ENCODE assay signal across 20 mouse cellular contexts in genomic region chr17:16839152-16839551, GRCm38 (mm10).
"Had no signal": no experiment of that assay in that cellular context is flagged by ENCODE, and none has a peak within 500 bp of the region (broad histone marks: within the 10 kb centered on the region; RNA-seq: fewer than 3 reads in every experiment).

No protein-coding gene starts in this region.

- H3K4me3 ChIP-seq: layer of hippocampus, adult 2 months; limb, embryonic 10.5 days; limb, embryonic 13.5 days; liver, embryonic 12.5 days; liver, embryonic 15.5 days; lung, embryonic 15.5 days; megakaryocyte, embryonic 14.5 days; midbrain, embryonic 10.5 days; midbrain, embryonic 15.5 days had no signal

- H3K9ac ChIP-seq: limb, embryonic 13.5 days; liver, embryonic 12.5 days; liver, embryonic 15.5 days; lung, embryonic 15.5 days; midbrain, embryonic 15.5 days had no signal

- DNase-seq: kidney, adult 2 months; kidney, postnatal 25 days; layer of hippocampus, adult 9-11 months; liver; lung, adult 18-20 months; lung, postnatal 10 days; lung, postnatal 36 days; thymus, adult 18-20 months; thymus, postnatal 36 days had no signal

- H3K27ac ChIP-seq: kidney, postnatal 0 days; layer of hippocampus, adult 2 months; limb, embryonic 10.5 days; limb, embryonic 13.5 days; liver, embryonic 12.5 days; liver, embryonic 15.5 days; lung, embryonic 15.5 days; midbrain, embryonic 10.5 days; midbrain, embryonic 15.5 days had no signal

- H3K27me3 ChIP-seq: limb, embryonic 13.5 days; liver, embryonic 12.5 days; liver, embryonic 15.5 days; lung, embryonic 15.5 days; megakaryocyte, embryonic 14.5 days; midbrain, embryonic 15.5 days had no signal

- H3K9me3 ChIP-seq: limb, embryonic 10.5 days; limb, embryonic 13.5 days; liver, embryonic 12.5 days; liver, embryonic 15.5 days; lung, embryonic 15.5 days; midbrain, embryonic 10.5 days; midbrain, embryonic 15.5 days had no signal

- H3K4me2 ChIP-seq: limb, embryonic 13.5 days; liver, embryonic 12.5 days; liver, embryonic 15.5 days; lung, embryonic 15.5 days; midbrain, embryonic 15.5 days had no signal

- H3K4me1 ChIP-seq: limb, embryonic 10.5 days; limb, embryonic 13.5 days; liver, embryonic 12.5 days; liver, embryonic 15.5 days; lung, embryonic 15.5 days; megakaryocyte, embryonic 14.5 days; midbrain, embryonic 10.5 days; midbrain, embryonic 15.5 days had no signal

- ATAC-seq: intestine, postnatal 0 days; liver, embryonic 12.5 days; midbrain, embryonic 15.5 days had no signal

- H3K36me3 ChIP-seq: limb, embryonic 10.5 days; limb, embryonic 13.5 days; liver, embryonic 12.5 days; liver, embryonic 15.5 days; lung, embryonic 15.5 days; midbrain, embryonic 10.5 days; midbrain, embryonic 15.5 days had no signal
